Mouse (Mus musculus): ENCODE results near the gene Fbxl2.

The Fbxl2 gene

DNA sequence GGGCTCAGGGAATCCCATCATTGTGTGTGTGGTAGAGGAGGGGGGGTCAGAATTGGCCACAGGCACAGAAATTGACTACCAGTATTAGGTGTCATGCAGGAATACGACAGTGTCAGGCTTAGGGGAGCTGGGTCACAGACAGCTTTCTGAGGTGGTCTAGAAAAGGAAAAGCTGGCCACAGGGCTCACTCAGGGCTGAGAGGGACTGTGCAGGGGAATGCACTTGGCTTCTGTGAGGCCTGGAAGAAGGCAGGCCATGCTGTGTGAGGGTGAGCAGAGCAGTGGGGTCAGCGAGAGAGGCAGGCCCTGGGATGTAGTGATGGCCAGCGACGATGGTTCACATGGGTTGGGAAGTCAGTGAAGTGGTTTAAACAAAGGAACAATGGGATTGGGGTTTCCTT is 72.1 kb downstream of the Fbxl2 start:
- DNase-seq (ENCODE audit: low spot score), result no peak

DNA sequence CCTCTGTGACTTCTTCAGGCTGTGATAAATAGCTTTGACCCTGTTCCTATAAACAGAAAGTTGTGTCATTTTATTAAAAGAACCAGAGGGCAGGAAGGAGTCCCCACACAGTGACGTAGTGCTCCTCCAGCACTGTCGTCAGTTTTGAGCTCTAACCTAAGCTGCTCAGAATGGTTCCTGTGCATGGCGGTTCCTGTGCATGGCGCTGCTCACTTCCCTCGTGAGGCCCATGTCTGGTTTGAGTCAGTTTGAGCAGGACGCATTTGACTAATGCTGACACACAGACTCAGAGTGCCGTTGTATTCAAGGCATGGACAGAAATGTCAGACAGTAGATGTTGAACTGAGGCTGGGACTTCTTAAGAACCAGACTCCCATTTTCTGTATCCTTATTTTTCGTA is 74.4 kb downstream of the Fbxl2 start:
- DNase-seq (ENCODE audit: low spot score), result no peak

DNA sequence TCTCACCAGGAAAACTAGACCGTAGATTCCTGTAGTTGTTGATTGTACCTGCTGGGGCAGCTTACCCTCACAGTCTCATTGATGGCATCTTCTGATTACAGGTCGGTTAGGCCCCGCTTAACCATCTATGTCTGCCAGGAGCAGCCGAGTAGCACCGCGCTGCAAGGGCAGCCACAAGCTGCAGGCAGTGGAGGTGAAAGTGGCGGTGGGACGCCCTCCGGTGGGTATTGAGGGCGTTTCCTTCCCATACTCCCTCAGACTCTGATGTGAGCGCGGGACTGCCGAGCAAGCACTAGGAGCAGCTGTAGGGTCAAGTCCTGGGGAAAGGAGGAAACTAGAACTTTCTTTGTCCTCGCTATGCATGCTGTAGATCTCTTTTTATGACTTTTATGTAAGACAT is 76.0 kb downstream of the Fbxl2 start:
- DNase-seq (ENCODE audit: low spot score), result peak; percentile 49

DNA sequence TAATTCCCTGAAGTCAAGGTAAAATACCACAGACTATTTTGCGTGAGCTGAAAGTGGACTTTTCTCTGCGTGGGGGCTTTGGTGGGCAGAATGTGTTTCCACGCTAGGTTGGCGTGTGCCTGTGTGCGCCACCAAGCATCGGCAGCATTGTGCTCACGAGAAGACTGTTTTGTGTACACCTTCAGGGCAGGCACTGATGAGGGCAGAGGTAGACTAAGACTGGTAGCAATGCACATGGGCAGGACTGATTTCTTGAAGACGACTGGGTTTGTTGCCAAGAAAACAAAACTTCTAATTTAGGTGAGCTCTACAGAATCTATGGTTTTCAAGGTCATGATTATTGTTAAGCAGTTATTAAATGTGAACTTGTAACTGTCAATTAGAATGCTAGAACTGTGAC is 76.6 kb downstream of the Fbxl2 start:
- DNase-seq (ENCODE audit: low spot score), result peak; percentile 34

DNA sequence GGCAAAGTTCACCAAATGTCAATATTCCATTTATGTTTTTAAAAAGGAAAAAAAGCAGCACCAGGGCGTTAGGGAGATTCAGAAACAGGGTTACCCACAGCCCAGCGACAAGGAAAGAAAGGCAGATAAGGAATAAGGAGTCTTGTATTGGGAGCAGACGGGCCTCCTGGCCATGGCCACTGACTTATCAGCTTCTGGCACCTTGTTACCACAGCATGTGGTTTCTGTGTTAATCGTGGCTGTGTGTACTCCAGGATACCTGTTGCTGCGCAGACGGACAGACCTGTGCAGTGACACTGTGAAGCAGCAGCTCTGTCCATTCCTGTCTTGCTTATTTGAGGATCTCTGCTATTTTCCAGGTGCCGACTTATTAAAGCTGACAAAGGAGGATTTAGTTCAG is 77.0 kb downstream of the Fbxl2 start:
- DNase-seq (ENCODE audit: low spot score), result peak; percentile 96

DNA sequence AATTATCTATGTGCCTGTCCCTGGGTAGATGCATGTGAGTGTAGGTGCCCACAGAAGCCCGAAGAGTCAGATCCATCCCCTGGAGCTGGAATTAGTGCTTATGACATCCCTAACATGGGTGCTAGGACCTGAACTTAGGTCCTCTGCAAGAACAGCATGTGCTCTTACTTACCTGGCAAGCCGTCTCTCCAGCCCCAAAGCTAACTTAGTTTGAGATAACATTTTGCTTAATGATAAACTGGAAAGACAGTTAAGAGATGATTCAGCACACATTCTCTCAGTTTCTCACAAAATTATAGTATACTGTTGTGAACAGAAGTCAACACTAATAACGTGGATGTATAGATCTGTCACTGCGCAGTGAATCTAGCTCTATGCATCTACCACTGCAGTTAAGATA is 79.2 kb downstream of the Fbxl2 start:
- peak; percentile 30 for DNase-seq (ENCODE audit: low spot score)

DNA sequence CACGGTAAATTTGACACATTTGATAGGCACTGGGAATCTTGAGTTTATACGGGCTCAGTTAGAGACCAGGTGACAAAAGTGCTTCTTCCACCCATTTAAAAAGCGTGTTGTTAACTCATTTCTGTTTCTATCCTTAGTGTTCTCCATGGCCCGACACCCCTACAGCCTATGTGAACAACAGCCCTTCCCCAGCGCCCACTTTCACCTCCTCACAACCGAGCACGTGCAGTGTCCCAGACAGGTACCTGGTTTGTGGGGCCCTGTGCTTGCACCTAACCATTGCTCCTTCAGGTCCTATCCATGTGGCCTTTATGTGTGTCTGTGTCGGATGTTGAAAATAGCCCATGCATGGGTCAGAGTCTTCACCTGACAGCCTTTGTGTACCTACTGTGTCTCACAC is 81.6 kb downstream of the Fbxl2 start:
- no peak for DNase-seq (ENCODE audit: low spot score)

DNA sequence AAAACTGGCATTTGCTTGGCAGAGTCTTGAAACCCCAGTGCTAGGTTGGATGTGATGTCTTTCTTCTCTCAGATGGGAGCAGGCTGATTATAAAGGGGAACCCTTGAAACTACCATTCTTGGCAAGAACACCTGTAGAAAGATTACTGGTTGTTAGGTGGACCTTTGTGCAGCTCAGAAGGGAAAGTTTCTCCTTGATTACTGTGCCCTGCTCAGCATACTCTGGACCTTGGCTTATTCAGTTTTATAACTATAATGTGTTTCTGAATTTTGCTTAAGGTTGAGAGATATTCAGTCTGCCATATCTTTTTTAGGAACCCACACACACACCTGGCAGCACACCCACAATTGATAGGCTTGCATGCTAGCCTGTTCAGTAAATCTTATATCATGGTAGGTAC is 82.3 kb downstream of the Fbxl2 start:
- DNase-seq (ENCODE audit: low spot score), result no peak

DNA sequence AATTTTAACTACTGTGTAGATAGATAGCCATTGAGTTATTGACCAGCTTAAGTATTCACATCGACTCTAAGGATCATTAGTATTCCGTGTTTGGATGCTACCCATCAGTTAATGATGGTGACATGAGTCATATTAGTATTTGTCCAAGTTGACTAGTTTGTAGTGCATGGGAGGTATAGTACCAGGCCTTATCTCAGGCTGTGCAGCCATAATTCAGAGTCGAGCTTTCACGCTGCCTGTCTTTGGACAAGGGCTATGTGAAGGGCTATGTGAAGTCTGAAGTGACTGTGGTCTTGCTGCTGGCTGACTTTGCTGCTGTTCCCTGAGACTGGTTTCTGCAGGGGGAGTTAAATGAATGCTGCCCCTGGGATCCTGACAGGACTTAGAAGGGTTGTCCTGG is 88.2 kb downstream of the Fbxl2 start:
- no peak for DNase-seq (ENCODE audit: low spot score)

DNA sequence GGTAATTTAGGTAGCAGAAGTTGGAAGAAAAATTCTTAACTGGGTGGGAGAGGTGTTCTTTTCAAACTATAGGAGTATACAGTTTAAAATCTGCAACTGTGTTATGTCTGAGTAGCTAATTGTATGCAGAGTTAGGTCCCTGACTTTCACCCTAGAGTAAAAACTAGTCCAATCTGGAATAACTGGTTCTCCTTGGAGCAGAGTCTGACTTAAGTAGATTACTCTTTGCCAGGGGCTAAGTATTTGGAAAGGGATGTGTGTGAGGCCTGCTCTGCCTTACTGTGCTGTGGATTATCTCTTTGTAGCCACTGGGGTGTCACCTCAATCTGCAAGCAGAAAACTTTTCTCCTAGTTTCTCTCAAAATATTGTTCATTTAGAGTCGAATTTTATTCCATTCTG is 98.8 kb downstream of the Fbxl2 start:
- no peak for DNase-seq (ENCODE audit: low spot score)

DNA sequence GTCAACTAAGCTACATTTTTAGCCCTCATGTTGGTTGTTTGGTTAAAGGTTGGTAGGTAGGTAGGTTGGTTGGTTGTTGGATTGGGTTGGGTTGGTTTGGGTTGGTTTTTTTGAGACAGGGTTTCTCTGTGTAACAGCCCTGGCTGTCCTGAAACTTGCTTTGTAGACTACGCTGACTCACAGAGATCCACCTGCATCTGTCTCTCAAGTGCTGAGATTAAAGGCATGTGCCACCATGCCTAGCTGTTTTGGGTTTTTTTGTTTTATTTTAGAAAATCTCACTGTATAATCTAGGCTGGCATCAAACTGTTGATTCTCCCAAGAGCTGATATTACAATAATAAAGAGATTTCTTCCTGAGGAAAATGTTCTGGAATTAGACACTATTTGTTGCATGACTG is 102.6 kb downstream of the Fbxl2 start:
- DNase-seq (ENCODE audit: low spot score), result no peak

DNA sequence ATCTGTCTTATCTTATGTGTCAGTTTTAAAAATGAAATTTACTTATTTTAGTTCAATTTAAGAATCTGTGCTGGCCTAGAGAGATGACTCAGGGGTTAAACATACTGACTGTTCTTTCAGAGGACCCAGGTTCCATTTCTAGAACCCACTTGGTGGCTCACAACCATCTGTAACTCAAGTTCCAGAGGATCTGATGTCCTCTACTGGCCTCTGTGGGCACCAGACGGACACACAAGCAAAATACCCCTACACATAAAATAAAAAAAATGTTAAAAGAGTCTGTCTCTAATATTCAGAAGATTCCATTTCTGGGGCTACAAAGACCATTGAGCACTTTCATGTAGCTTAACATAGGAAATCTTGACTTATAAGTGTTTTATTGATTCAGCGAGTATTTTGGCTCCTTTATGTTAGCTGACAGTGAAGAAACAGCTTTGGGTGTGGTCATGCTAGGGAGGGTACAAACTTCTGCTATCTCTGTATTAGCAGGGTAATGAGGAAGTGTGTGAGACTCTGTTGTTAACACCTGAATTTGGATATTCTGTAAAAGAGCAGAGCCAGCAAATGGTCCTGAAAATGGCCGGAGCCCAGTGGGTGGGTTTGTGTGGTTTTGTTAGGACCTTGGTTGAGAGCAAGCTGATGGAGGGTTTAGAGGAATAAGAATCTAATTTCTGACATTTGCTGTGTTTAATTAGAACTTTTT is 104.7 kb downstream of the Fbxl2 start:
- peak; percentile 66 for DNase-seq (ENCODE audit: low spot score)

DNA sequence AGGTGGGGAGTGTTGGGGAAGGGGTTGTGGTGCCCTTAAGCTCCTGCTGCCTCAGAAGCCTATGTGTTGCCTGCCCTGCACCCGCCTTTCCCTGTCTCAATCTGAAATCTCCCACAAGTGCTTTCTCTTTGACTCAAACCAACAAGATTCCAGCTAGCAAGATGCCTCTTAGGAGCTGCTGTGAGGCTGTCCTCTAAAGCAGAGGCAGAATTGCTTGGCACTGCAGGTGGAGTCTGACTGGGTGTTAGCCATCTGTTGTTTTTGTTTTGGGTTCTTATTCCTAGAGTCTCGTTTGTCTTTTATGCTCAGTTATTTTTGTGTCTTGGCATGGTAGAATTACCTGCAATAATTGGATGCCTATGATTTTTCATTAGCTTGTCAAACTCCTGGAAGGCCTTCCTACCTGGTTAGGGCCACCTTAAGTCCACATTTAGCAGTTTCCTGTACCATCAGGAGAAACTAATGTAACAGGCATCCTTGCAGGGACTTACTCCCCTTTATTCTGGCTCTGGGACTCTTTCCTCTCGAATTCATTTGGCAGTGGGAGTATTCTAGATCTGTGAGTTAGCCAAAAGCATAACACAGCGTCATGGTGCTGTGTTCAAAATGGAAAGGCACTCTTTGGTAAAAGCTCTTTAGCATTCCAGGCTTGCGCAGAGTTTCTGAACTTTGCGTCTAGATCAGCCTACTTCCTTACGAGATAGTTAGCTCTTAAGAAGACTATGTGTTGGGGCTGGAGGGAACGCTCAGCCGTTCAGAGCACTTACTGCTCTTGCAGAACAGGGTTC is 106.7 kb downstream of the Fbxl2 start:
- DNase-seq (ENCODE audit: low spot score), result no peak

DNA sequence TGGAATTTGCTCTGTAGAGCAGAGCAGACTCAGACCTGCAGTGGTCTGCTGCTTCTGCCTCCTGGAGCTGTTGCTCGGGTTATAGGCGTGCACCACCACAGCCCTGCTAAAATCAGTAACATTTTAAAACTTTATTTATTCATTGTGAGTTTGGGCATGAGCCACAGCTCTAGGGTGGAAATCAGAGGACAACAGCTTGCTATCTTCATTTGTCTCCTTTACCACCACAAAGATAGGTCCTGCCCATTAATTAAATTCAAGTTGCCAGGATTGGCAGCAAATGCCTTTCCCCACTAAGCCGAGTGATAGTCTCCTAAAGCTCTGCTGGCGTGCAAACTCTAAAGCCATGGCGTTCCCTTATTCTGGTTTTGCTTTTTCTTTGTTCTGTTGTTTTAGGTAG is 110.4 kb downstream of the Fbxl2 start:
- DNase-seq (ENCODE audit: low spot score), result no peak

DNA sequence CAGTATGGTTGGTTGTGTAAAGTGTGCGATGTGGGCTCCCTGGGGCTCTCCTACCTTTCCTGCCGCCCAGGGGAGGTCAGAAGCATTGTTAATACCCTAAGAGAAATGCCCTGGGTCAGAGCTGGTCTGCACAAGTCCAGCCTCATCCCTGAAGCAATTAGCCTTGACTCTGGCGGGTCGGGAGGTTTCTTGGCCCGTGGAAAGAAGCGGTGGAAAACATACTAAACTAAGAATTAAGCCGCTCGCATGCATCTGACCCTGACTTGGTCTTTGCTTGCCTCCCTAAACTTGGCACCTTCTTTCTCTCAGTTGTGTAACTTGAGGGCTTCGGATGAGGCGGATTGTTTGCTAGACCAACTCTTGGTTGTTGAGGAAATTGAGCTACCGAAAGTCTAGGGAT is 113.5 kb downstream of the Fbxl2 start:
- peak; percentile 29 for DNase-seq (ENCODE audit: low spot score)

DNA sequence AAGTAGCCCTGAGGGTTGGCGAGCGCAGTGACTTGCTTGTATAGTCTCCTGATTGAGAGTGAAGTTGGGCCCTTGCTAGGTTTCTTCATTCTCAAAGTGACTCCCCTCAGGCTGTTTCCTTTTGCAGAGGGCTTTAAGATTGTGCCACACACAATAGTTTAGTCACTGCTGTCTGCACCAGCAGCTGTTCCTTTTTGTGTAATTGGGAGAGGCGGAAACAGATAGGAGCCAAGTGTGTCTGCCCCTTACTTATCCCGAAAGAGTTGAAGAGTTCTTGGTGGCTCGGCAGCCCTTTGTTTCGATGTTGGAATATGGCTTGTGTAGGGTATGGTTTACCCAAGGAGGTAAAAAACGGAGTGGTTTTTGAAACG is 113.9 kb downstream of the Fbxl2 start:
- peak; percentile 40 for DNase-seq (ENCODE audit: low spot score)

DNA sequence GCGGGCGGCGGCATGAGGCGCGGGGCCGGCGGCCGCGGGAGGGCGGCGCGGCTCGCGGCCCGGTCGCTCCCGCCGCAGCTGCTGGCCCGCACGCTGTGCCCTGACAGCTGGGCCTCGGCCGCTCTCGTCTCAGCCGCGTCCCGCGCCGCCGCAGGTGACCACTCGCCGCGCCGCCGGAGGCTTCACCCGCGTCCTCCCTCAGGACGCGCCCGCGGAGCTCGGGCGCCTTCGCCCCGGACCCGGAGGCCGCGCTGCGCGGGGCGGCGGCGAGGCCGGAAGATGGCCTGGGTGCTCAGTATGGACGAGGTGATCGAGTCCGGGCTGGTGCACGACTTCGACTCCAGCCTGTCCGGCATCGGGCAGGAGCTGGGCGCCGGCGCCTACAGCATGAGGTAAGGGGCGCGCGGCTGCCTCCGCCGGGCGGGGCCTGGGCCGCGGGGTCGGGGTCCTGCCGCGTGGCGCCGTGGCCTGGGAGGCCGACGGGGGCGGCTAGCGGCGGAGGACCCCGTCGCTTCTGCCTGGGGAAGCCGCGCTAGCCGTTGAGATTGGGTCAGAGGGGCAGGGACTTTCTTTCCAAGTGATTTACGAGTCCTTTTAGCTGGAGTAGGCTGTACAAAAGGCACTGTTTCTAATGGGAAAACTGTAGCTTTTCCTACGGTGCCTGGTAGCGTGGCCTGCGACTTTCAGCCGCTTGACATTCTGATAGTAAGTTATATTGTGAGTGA is 114.5 kb downstream of the Fbxl2 start:
- no peak for DNase-seq (ENCODE audit: low spot score)

DNA sequence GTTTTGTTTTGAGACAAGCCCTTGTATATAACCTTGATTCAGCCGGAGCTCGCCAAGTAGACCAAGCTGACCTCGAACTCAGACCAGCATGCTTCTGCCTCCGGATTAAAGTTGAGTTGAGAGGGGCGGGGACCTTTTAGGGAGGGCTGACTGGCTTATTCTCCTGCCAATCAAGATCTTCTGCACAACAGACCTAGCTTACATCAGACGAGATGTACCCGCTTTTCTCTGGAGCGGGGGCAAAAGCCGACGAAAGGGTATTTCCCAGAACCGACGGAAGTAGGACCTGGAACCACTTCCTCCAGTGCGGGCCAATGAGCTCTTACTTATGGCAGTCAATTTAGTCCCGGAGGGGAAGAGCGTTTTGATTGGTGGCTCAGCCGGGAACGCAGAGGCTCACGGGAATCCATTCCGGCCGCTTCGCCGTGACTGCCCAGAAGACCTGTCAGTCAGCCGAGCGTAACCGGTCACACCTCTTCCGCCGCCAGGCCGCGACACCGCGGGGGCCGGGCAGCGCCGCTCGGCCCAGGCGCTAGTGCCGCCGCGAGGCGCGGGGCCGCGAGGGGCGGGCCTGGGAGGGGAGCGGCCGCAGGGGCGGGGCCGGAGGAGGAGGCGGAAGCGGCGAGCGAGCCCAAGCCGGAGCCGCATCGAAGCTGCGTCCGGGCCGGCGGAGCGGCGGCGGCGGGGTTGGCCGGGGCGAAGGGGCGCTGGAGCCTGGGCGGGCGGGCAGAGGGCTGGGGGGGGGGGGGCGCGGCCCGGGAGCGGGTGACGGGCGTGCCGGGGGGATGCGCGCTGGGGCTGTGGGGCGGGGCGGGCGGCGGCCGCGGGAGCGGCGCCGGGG is 115.2 kb downstream of the Fbxl2 start, which contains the start of gene Ubp1:
Gene Ubp1, plus strand, starts transcription at position 401 of the 841 bp plus-strand sequence.
- DNase-seq (ENCODE audit: low spot score), result peak; percentile 96

DNA sequence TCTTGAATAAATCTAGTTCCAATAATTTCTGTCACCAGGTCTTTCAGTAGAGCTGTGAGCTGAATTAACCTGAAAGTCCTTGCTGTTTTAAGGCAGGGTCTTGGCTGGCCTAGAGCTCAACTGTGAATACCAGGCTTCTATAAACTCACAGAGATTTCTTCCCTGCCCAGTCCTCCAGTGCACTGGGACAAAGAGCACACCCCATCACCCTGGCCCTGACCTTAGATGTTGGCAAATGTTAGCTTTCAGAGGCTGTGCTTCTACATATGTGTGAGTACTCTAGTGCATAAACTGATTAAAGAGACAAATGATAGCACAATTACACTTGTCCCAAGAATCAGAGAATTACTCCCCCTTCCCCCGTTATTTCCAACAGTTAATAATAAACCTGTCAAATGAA is 116.3 kb downstream of the Fbxl2 start:
- no peak for DNase-seq (ENCODE audit: low spot score)

DNA sequence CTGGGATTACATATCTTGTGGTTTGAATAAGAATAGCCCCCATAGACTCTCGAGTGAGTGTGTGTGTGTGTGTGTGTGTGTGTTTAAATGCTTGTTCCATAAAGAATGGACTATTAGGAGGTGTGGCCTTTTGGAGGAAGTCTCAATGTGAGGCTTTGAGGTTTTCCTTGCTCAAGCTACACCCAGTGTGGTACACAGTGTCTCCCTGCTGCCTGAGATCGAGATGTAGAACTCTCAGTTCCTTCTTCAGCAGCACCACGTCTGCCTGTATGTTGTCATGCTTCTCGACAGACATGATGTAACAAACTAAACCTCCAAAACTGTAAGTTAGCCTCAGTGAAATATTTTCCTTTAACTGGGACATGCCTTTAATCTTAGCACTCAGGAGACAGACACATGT is 117.4 kb downstream of the Fbxl2 start:
- DNase-seq (ENCODE audit: low spot score), result no peak

DNA sequence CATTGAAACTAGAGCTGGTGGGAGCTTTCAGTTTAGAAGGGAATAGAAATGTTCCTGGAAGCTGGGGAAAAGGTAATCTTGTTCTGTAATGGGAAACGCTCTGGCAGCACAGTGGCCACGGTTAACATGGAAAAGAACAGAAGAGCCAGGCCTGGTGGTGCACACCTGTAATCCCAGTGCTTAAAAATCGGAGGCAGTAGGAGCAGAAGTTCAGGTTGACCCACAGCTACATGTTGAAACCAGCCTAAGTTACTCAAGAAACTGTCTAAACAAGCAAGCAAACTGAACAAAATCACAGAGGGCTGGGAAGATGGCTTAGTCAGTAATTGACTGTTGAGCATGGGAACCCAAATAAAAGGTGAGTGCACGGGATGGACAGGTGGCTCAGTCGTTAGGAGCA is 121.1 kb downstream of the Fbxl2 start:
- DNase-seq (ENCODE audit: low spot score), result no peak

DNA sequence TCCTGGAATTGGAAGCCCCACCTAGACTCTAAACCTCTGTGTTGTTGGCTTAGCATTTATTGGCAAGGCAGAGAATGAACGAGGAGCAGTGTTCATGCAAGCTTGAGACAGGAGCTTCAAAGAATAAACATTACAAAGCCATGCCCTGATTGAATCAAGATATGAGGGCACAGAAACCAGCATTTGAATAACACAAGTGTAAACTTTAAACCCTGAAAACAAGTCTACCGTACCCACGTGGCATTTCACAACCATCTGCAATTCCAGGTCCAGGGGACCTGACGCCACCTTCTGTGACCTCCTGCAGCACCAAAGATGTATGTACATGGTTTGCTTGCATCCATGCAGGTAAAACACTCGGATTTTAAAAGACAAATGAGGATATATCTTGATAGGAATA is 123.3 kb downstream of the Fbxl2 start:
- no peak for DNase-seq (ENCODE audit: low spot score)

All from c-Kit-positive CD71-positive TER-119-positive erythroid progenitor cells, embryonic 14.5 days (primary cell).